Mouse (Mus musculus): ENCODE measurements around the gene Rnase11. TPM values are rescaled to one million over a fixed set of nuclear protein-coding genes. Genes with fewer than 3 reads are reported as not detected.
A peak's percentile ranks its signal among the peaks of the same experiment; 100 is the strongest.

Gene Rnase11
- polyA plus RNA-seq, 1 experiment = not detected

DNA sequence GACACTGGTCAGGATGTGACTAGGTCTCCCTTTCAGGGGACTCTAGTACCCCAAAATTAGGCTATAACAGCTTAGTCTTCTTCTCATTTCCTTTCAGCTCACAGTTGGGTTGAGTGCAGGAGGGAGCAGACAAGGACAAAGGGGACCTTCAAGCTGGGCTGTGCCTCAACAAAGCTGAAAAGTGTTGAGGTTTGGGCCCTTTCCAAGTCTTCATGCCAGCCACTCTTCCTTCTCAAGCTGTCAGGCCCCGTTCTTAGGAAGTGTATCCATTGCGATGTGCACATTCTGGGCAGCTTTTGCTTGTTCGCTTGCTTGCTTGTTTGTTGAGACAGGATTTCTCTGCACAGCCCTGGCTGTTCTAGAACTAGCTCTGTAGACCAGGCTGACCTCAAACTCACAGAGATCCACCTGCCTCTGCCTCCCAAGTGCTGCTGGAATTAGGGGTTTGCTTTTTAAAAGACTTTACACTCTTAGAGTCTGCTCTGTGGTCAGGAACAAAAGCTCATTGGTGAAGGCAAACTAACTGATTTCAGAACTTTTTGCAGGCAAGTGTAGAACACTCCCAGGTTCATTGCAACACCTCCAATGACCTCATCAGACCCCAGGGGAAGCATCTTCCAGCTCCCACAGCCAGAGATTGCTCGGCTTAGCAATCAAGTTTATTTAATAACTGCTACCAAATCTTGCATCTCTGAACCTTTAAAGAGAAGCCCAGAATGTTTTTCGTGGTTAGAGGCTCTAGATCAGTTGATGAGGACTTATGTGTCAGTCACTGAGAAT is 44.3 kb upstream of the Rnase11 start:
- H3K79me2 ChIP-seq (ENCODE audit: control insufficient read depth, insufficient read depth) = no peaks in the 10 kb centered on the region
- H3K27me3 ChIP-seq (ENCODE audit: control insufficient read depth, insufficient read depth, insufficient read length) = no peaks in the 10 kb centered on the region
- H3ac ChIP-seq (ENCODE audit: control insufficient read depth, insufficient read length) = no peak overlapping the region
- H3K4me2 ChIP-seq (ENCODE audit: low read depth) = no peak overlapping the region
- no peak overlapping the region for H3K4me3 ChIP-seq
- TF ChIP-seq TCF12 (IDR thresholded peaks at IDR 0.05; ENCODE audit: insufficient read depth, poor library complexity, severe bottlenecking) = no peak
- no peak for TF ChIP-seq E2F4 (IDR thresholded peaks at IDR 0.05; ENCODE audit: insufficient read depth)
- TF ChIP-seq MAX (IDR thresholded peaks at IDR 0.05; ENCODE audit: low read depth) = no peak
- TF ChIP-seq USF1 (IDR thresholded peaks at IDR 0.05; ENCODE audit: low read depth) = no peak
- no peak for TF ChIP-seq MYOG (IDR thresholded peaks at IDR 0.05; ENCODE audit: control insufficient read depth in 1 of 3, insufficient read depth in 1 of 3, insufficient read length in 2 of 3, low read depth in 2 of 3)
- no peak for TF ChIP-seq SRF (IDR thresholded peaks at IDR 0.05; ENCODE audit: control insufficient read depth, insufficient read length, low read depth)
- no peak for TF ChIP-seq REST (IDR thresholded peaks at IDR 0.05; ENCODE audit: insufficient read depth, insufficient read length)
- no peak for TF ChIP-seq MYOD1 (IDR thresholded peaks at IDR 0.05; ENCODE audit: control insufficient read depth in 1 of 3, insufficient read length in 2 of 3, low read depth in 2 of 3)
- TF ChIP-seq CEBPB (IDR thresholded peaks at IDR 0.05; ENCODE audit: insufficient read depth, poor library complexity, severe bottlenecking) = no peak
- no peaks in the 10 kb centered on the region for H3K36me3 ChIP-seq (ENCODE audit: control insufficient read depth, insufficient read depth)

DNA sequence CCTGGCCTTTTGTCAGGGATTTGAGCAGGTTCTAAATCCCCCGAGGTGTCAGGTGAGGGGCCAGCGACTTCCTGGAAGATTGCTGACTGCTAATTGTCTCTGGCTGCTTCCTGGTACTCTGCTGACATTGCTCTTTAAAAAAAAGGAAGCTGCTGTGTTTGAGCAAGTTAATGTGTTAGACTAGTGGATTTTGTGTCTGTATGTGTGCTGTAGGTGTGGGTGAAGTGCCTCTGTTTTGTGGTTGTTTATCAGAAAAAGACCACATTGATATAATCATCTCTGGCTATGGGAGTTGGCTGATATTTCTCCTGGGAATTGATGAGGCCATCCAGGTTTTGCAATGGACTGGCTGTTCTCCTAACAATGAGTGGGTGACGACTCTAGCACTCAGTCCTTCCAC is 43.5 kb upstream of the Rnase11 start:
- no peak for TF ChIP-seq MAX (IDR thresholded peaks at IDR 0.05; ENCODE audit: low read depth)
- no peak for TF ChIP-seq MYOD1 (IDR thresholded peaks at IDR 0.05; ENCODE audit: control insufficient read depth in 1 of 3, insufficient read length in 2 of 3, low read depth in 2 of 3)
- no peak for TF ChIP-seq REST (IDR thresholded peaks at IDR 0.05; ENCODE audit: insufficient read depth, insufficient read length)
- no peak for TF ChIP-seq SRF (IDR thresholded peaks at IDR 0.05; ENCODE audit: control insufficient read depth, insufficient read length, low read depth)
- TF ChIP-seq TCF3 (IDR thresholded peaks at IDR 0.05; ENCODE audit: insufficient read length, low read depth) = no peak
- TF ChIP-seq CEBPB (IDR thresholded peaks at IDR 0.05; ENCODE audit: insufficient read depth, poor library complexity, severe bottlenecking) = no peak
- no peak for TF ChIP-seq E2F4 (IDR thresholded peaks at IDR 0.05; ENCODE audit: insufficient read depth)
- TF ChIP-seq POLR2A (IDR thresholded peaks at IDR 0.05; ENCODE audit: insufficient read length, low read depth) = no peak
- no peak for TF ChIP-seq MYOG (IDR thresholded peaks at IDR 0.05; ENCODE audit: control insufficient read depth in 1 of 3, insufficient read depth in 1 of 3, insufficient read length in 2 of 3, low read depth in 2 of 3)
- TF ChIP-seq TCF12 (IDR thresholded peaks at IDR 0.05; ENCODE audit: insufficient read depth, poor library complexity, severe bottlenecking) = no peak
- TF ChIP-seq POLR2AphosphoS2 (IDR thresholded peaks at IDR 0.05; ENCODE audit: insufficient read length, low read depth) = no peak
- TF ChIP-seq USF1 (IDR thresholded peaks at IDR 0.05; ENCODE audit: low read depth) = no peak
- no peak overlapping the region for H3K4me3 ChIP-seq
- no peaks in the 10 kb centered on the region for H3K36me3 ChIP-seq (ENCODE audit: control insufficient read depth, insufficient read depth)
- no peaks in the 10 kb centered on the region for H3K79me2 ChIP-seq (ENCODE audit: control insufficient read depth, insufficient read depth)
- H3ac ChIP-seq (ENCODE audit: control insufficient read depth, insufficient read length) = no peak overlapping the region
- H3K27me3 ChIP-seq (ENCODE audit: control insufficient read depth, insufficient read depth, insufficient read length) = no peaks in the 10 kb centered on the region
- H3K4me2 ChIP-seq (ENCODE audit: low read depth) = no peak overlapping the region

GRCm38 (mm10) chr14:51092073-51092620 is 42.2 kb upstream of the Rnase11 start:
- peak overlapping the region; percentile 91 for H3K4me2 ChIP-seq (ENCODE audit: low read depth)
- H3K4me3 ChIP-seq = peak overlapping the region; percentile 59
- TF ChIP-seq E2F4 (IDR thresholded peaks at IDR 0.05; ENCODE audit: insufficient read depth) = no peak
- no peak for TF ChIP-seq POLR2AphosphoS2 (IDR thresholded peaks at IDR 0.05; ENCODE audit: insufficient read length, low read depth)
- TF ChIP-seq MYOG (IDR thresholded peaks at IDR 0.05; ENCODE audit: control insufficient read depth in 1 of 3, insufficient read depth in 1 of 3, insufficient read length in 2 of 3, low read depth in 2 of 3) = no peak
- no peak for TF ChIP-seq SRF (IDR thresholded peaks at IDR 0.05; ENCODE audit: control insufficient read depth, insufficient read length, low read depth)
- TF ChIP-seq POLR2A (IDR thresholded peaks at IDR 0.05; ENCODE audit: insufficient read length, low read depth) = no peak

GRCm38 (mm10) chr14:51090921-51091900 is 41.2 kb upstream of the Rnase11 start, which contains the start of the genes Rnase4 and Ang:
Rnase4 (plus strand) TSS chr14:51091077.
Ang (plus strand) TSS chr14:51091150.
- TF ChIP-seq TCF3 (IDR thresholded peaks at IDR 0.05; ENCODE audit: insufficient read length, low read depth) (no peak), POLR2A (IDR thresholded peaks at IDR 0.05; ENCODE audit: insufficient read length, low read depth) (no peak), MYOD1 (IDR thresholded peaks at IDR 0.05; ENCODE audit: control insufficient read depth in 1 of 3, insufficient read length in 2 of 3, low read depth in 2 of 3) (no peak), REST (IDR thresholded peaks at IDR 0.05; ENCODE audit: insufficient read depth, insufficient read length) (no peak), POLR2AphosphoS2 (IDR thresholded peaks at IDR 0.05; ENCODE audit: insufficient read length, low read depth) (no peak), MYOG (IDR thresholded peaks at IDR 0.05; ENCODE audit: control insufficient read depth in 1 of 3, insufficient read depth in 1 of 3, insufficient read length in 2 of 3, low read depth in 2 of 3) (no peak), E2F4 (IDR thresholded peaks at IDR 0.05; ENCODE audit: insufficient read depth) (no peak), USF1 (IDR thresholded peaks at IDR 0.05; ENCODE audit: low read depth) (no peak), SRF (IDR thresholded peaks at IDR 0.05; ENCODE audit: control insufficient read depth, insufficient read length, low read depth) (no peak), MAX (IDR thresholded peaks at IDR 0.05; ENCODE audit: low read depth) (no peak), TCF12 (IDR thresholded peaks at IDR 0.05; ENCODE audit: insufficient read depth, poor library complexity, severe bottlenecking) (no peak), CEBPB (IDR thresholded peaks at IDR 0.05; ENCODE audit: insufficient read depth, poor library complexity, severe bottlenecking) (no peak)
- H3K4me3 ChIP-seq = peak within 1 kb of the TSS; percentile 59
- H3ac ChIP-seq (ENCODE audit: control insufficient read depth, insufficient read length) = peak within 1 kb of the TSS; percentile 23
- peak within 1 kb of the TSS; percentile 91 for H3K4me2 ChIP-seq (ENCODE audit: low read depth)
- H3K27me3 ChIP-seq (ENCODE audit: control insufficient read depth, insufficient read depth, insufficient read length) = no peaks in the 10 kb centered on the region
- no peaks in the 10 kb centered on the region for H3K36me3 ChIP-seq (ENCODE audit: control insufficient read depth, insufficient read depth)
- no peaks in the 10 kb centered on the region for H3K79me2 ChIP-seq (ENCODE audit: control insufficient read depth, insufficient read depth)

More at GRCm38 (mm10) chr14:51092073-51092620, 42.2 kb upstream of the Rnase11 start:
- H3K36me3 ChIP-seq (ENCODE audit: control insufficient read depth, insufficient read depth) = no peaks in the 10 kb centered on the region
- no peak overlapping the region for H3ac ChIP-seq (ENCODE audit: control insufficient read depth, insufficient read length)
- H3K79me2 ChIP-seq (ENCODE audit: control insufficient read depth, insufficient read depth) = no peaks in the 10 kb centered on the region
- no peaks in the 10 kb centered on the region for H3K27me3 ChIP-seq (ENCODE audit: control insufficient read depth, insufficient read depth, insufficient read length)

Measured in myocyte (in vitro differentiated cells).